Mouse (Mus musculus): ENCODE data around the gene Rcn1. TPM values are rescaled to one million over a fixed set of nuclear protein-coding genes. Genes with fewer than 3 reads are reported as not detected.

Gene Rcn1
- polyA plus RNA-seq, 1 experiment from 2014 or later, result 29.5 TPM

- no peak for ATAC-seq
- H3K4me1 ChIP-seq (replicated peaks; ENCODE audit: control insufficient read depth, insufficient read depth, low read length), result no peaks in the 10 kb centered on the region
Observed at GRCm38 (mm10) chr2:105337171-105337875, 61.8 kb downstream of the Rcn1 start.

GRCm38 (mm10) chr2:105336314-105337027 lies 62.6 kb downstream of the Rcn1 start:
- Histone ChIP-seq H3K4me2 (replicated peaks; ENCODE audit: low read depth) (no peak overlapping the region), H3K36me3 (ENCODE audit: control insufficient read depth, insufficient read depth) (no peaks in the 10 kb centered on the region), H3K9ac (ENCODE audit: low read depth, low read length) (no peak overlapping the region), H3K27ac (ENCODE audit: low read depth, low read length) (no peak overlapping the region), H3K27me3 (replicated peaks; ENCODE audit: control insufficient read depth, insufficient read depth, low read length) (no peaks in the 10 kb centered on the region), H3K4me1 (replicated peaks; ENCODE audit: control insufficient read depth, insufficient read depth, low read length) (no peaks in the 10 kb centered on the region), H3K9me3 (ENCODE audit: control insufficient read depth) (no peaks in the 10 kb centered on the region), H3K4me3 (ENCODE audit: low read depth, low read length) (no peak overlapping the region)
- no peak for TF ChIP-seq CTCF (IDR thresholded peaks at IDR 0.05; ENCODE audit: low read depth)
- no peak for ATAC-seq
- 27% methylated on average over 12 of the region's 12 CpGs for WGBS

More at GRCm38 (mm10) chr2:105337171-105337875, 61.8 kb downstream of the Rcn1 start:
- Histone ChIP-seq H3K9ac (ENCODE audit: low read depth, low read length) (no peak overlapping the region), H3K27me3 (replicated peaks; ENCODE audit: control insufficient read depth, insufficient read depth, low read length) (no peaks in the 10 kb centered on the region), H3K4me3 (ENCODE audit: low read depth, low read length) (no peak overlapping the region), H3K27ac (ENCODE audit: low read depth, low read length) (no peak overlapping the region), H3K4me2 (replicated peaks; ENCODE audit: low read depth) (no peak overlapping the region), H3K36me3 (ENCODE audit: control insufficient read depth, insufficient read depth) (no peaks in the 10 kb centered on the region), H3K9me3 (ENCODE audit: control insufficient read depth) (no peaks in the 10 kb centered on the region)
- WGBS, result 52% methylated on average over 8 of the region's 8 CpGs
- TF ChIP-seq CTCF (IDR thresholded peaks at IDR 0.05; ENCODE audit: low read depth), result no peak

Other genes starting within 250 kb of the Rcn1 start
- 0.26 and 0.55 TPM in 2 replicates for gene Them7, start 175.0 kb downstream of the Rcn1 start, polyA plus RNA-seq (2015; fragmentation: Nextera tagmentation; extraction: Ambion mirVana)

Measured in intestine, postnatal 0 days (tissue).